Mouse (Mus musculus): ENCODE data around the gene Fbxl17. TPM values are rescaled to one million over a fixed set of nuclear protein-coding genes. Genes with fewer than 3 reads are reported as not detected.
A peak's percentile ranks its signal among the peaks of the same experiment; 100 is the strongest.

Fbxl17 gene
- polyA plus RNA-seq, 1 experiment from 2014 or later, result 3.7 TPM

GRCm38 (mm10) chr17:63236846-63237245 is 263.0 kb downstream of the Fbxl17 start:
- Histone ChIP-seq H3K27me3 (ENCODE audit: low read depth, poor library complexity, severe bottlenecking) (no peaks in the 10 kb centered on the region), H3K4me3 (no peak overlapping the region), H3K27ac (replicated peaks) (no peak overlapping the region), H3K36me3 (no peaks in the 10 kb centered on the region), H3K4me1 (peaks cover 5% of the 10 kb centered on the region; the same call in 1 of the 2 replicates), H3K9me3 (replicated peaks) (no peaks in the 10 kb centered on the region)
- DNase-seq (ENCODE audit: low spot score), result no peak

- Histone ChIP-seq H3K4me3 (no peak overlapping the region), H3K27ac (replicated peaks) (no peak overlapping the region), H3K27me3 (ENCODE audit: low read depth, poor library complexity, severe bottlenecking) (no peaks in the 10 kb centered on the region), H3K4me1 (peaks cover 5% of the 10 kb centered on the region; the same call in 1 of the 2 replicates), H3K36me3 (no peaks in the 10 kb centered on the region), H3K9me3 (replicated peaks) (no peaks in the 10 kb centered on the region)
- 89% methylated on average over 8 of the region's 8 CpGs for WGBS
- no peak for DNase-seq (ENCODE audit: low spot score)
Measured at GRCm38 (mm10) chr17:63236221-63236620, 263.6 kb downstream of the Fbxl17 start.

DNA sequence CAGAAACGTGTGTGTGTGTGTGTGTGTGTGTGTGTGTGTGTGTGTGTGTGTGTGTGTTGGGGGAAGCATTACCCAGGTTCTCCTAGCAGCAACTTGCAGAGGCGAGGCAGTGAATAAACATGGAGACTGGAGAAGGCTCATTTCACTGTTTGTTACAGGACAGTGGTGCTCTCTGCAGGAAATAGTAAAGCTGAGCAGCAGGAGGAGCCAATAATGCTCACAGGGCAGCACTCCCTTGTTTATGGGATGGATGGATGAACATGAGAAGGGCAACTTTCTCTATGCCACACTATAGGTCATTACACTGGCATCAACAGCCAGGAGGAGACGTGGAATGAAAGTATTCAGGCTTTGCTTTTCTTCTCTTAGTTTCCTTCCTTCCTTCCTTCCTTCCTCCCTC is 264.0 kb downstream of the Fbxl17 start:
- no peak for DNase-seq (ENCODE audit: low spot score)
- Histone ChIP-seq H3K4me1 (peaks cover 5% of the 10 kb centered on the region; the same call in 1 of the 2 replicates), H3K27ac (replicated peaks) (no peak overlapping the region), H3K36me3 (no peaks in the 10 kb centered on the region), H3K4me3 (no peak overlapping the region), H3K27me3 (ENCODE audit: low read depth, poor library complexity, severe bottlenecking) (no peaks in the 10 kb centered on the region), H3K9me3 (replicated peaks) (no peaks in the 10 kb centered on the region)
- 60% methylated on average over 3 of the region's 3 CpGs for WGBS

DNA sequence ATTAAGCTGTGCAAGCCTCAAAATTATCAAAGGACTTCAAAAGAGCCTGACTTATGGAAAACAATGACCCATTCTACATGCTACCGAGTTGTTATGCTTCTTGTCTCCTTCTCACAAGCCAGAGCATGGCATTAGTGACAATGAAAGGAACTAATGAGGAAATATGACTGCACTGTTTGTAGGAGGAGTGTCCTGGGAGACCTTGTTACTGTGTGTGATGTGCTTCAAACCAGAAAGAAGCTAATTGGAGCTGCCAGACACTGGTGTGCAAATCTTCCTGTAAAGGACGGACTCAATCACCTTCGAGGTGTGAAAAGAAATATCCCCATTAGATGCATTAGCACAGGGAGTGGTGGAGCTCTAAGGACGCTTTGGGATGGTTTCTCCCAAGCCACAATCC is 270.7 kb downstream of the Fbxl17 start:
- Histone ChIP-seq H3K4me3 (no peak overlapping the region), H3K36me3 (no peaks in the 10 kb centered on the region), H3K4me1 (peaks cover 2% of the 10 kb centered on the region; the same call in 1 of the 2 replicates), H3K27ac (replicated peaks) (no peak overlapping the region), H3K27me3 (ENCODE audit: low read depth, poor library complexity, severe bottlenecking) (no peaks in the 10 kb centered on the region), H3K9me3 (replicated peaks) (no peaks in the 10 kb centered on the region)
- no peak for DNase-seq (ENCODE audit: low spot score)
- WGBS, result 67% methylated on average over 4 of the region's 4 CpGs

GRCm38 (mm10) chr17:63226380-63226779 is 273.4 kb downstream of the Fbxl17 start:
- 56% methylated on average over 2 of the region's 2 CpGs for WGBS
- no peak for DNase-seq (ENCODE audit: low spot score)
- Histone ChIP-seq H3K9me3 (replicated peaks) (no peaks in the 10 kb centered on the region), H3K4me3 (no peak overlapping the region), H3K27ac (replicated peaks) (no peak overlapping the region), H3K4me1 (peaks cover 6% of the 10 kb centered on the region), H3K27me3 (ENCODE audit: low read depth, poor library complexity, severe bottlenecking) (no peaks in the 10 kb centered on the region), H3K36me3 (no peaks in the 10 kb centered on the region)

- DNase-seq (ENCODE audit: low spot score), result no peak
- Histone ChIP-seq H3K9me3 (replicated peaks) (no peaks in the 10 kb centered on the region), H3K27ac (replicated peaks) (no peak overlapping the region), H3K36me3 (no peaks in the 10 kb centered on the region), H3K27me3 (ENCODE audit: low read depth, poor library complexity, severe bottlenecking) (no peaks in the 10 kb centered on the region), H3K4me3 (no peak overlapping the region), H3K4me1 (peaks cover 10% of the 10 kb centered on the region)
- 79% methylated on average over 1 of the region's 1 CpGs for WGBS
Measured at GRCm38 (mm10) chr17:63225959-63226358, 273.9 kb downstream of the Fbxl17 start.

DNA sequence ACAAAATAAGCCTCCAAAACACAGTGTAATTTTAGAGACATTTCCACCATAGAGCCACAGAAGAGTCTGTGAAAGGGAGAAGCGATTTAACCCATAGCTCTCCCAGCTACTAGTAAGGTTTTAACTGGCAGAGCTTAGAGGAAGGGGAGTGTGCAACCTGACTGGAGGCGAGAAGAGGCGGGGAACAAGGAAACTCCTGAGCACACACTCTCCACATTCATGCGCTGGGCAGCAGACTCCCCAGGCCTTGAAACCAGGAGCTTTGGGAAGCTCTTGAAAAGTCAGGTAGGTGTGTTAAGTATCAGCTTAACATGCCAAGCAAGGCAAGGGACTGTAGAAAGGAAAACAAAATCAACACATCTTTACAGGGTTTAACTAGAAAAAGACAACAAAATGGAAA is 276.1 kb downstream of the Fbxl17 start:
- Histone ChIP-seq H3K4me3 (no peak overlapping the region), H3K27me3 (ENCODE audit: low read depth, poor library complexity, severe bottlenecking) (no peaks in the 10 kb centered on the region), H3K9me3 (replicated peaks) (no peaks in the 10 kb centered on the region), H3K4me1 (peaks cover 14% of the 10 kb centered on the region), H3K27ac (replicated peaks) (no peak overlapping the region), H3K36me3 (no peaks in the 10 kb centered on the region)
- DNase-seq (ENCODE audit: low spot score), result no peak
- WGBS, result 54% methylated on average over 4 of the region's 4 CpGs

DNA sequence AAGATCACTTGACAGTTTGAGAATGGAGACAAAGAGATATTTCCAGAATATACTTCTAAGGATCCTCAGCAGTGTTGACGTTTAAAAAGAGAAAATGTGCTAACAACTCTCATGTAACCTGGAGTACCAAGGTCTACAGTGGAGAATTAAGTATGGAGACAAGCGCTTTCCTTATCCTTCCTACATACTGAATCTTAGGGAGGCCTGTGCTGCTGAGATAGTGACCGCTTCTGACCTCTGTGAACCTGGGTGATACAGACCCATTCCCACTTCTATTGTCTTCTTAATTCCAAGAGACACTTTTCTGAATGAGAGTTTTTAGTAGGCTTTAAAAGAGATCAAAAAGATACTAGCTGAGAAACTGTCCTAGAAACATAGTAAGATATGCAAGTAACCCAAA is 278.2 kb downstream of the Fbxl17 start:
- H3K27ac ChIP-seq (replicated peaks), result no peak overlapping the region
- no peaks in the 10 kb centered on the region for H3K27me3 ChIP-seq (ENCODE audit: low read depth, poor library complexity, severe bottlenecking)
- DNase-seq (ENCODE audit: low spot score), result no peak
- no peaks in the 10 kb centered on the region for H3K36me3 ChIP-seq
- H3K9me3 ChIP-seq (replicated peaks), result no peaks in the 10 kb centered on the region
- H3K4me3 ChIP-seq, result no peak overlapping the region
- peaks cover 14% of the 10 kb centered on the region for H3K4me1 ChIP-seq
- 88% methylated on average over 3 of the region's 3 CpGs for WGBS

DNA sequence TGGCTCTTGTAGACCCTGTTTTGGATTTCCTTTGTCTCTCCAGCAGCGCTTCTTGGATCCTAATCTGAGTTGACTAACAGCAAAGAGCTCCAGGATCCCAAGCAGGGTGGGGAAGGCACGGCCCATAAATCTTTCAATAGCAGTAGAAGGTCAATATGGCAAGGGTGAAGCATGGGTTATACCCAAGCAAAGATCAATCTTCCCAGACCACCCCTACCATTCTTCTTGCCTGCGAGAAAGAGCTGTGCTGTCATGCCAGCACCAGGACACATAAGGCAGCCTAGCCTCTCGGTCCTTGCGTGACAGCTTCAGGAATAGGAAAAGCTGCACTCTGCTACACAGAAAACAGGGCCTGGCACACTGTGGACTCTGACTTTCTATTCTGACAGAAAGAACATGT is 279.0 kb downstream of the Fbxl17 start:
- WGBS, result 71% methylated on average over 5 of the region's 5 CpGs
- H3K27ac ChIP-seq (replicated peaks), result no peak overlapping the region

DNA sequence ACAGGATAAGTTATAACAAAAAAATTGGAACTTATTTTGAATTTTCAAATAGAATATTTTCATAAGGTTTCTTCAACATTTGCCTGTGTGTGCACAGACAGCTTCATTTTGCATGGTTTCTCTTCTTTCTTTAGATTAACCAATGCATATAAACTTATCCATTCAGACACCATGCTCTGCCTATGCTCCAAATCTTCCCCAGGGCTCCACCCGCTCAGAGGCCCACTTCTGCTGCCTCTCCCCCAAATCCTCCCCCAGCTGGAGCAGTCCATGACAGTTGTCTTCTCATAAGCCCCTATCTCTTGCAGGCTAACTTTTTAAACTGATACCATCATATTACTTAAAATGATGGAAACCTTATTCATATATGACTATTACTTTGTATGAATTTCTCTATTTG is 282.8 kb downstream of the Fbxl17 start:
- H3K27ac ChIP-seq (replicated peaks), result no peak overlapping the region
- H3K27me3 ChIP-seq (ENCODE audit: low read depth, poor library complexity, severe bottlenecking), result no peaks in the 10 kb centered on the region
- H3K4me1 ChIP-seq, result peaks cover 14% of the 10 kb centered on the region
- 93% methylated on average over 1 of the region's 1 CpGs for WGBS
- 0 out of 2 replicates have a peak, but pooled peaks cover 4% of the 10 kb centered on the region for H3K9me3 ChIP-seq (replicated peaks)
- no peaks in the 10 kb centered on the region for H3K36me3 ChIP-seq
- no peak for DNase-seq (ENCODE audit: low spot score)
- no peak overlapping the region for H3K4me3 ChIP-seq

More for the DNA sequence above, 279.0 kb downstream of the Fbxl17 start:
- Histone ChIP-seq H3K27me3 (ENCODE audit: low read depth, poor library complexity, severe bottlenecking) (no peaks in the 10 kb centered on the region), H3K4me3 (no peak overlapping the region), H3K36me3 (no peaks in the 10 kb centered on the region), H3K9me3 (replicated peaks) (0 out of 2 replicates have a peak, but pooled peaks cover 3% of the 10 kb centered on the region), H3K4me1 (peaks cover 14% of the 10 kb centered on the region)
- no peak for DNase-seq (ENCODE audit: low spot score)

- WGBS, result 92% methylated on average over 4 of the region's 4 CpGs
- Histone ChIP-seq H3K4me1 (peaks cover 9% of the 10 kb centered on the region; the same call in 1 of the 2 replicates), H3K4me3 (no peak overlapping the region), H3K27me3 (ENCODE audit: low read depth, poor library complexity, severe bottlenecking) (no peaks in the 10 kb centered on the region), H3K9me3 (replicated peaks) (0 out of 2 replicates have a peak, but pooled peaks cover 4% of the 10 kb centered on the region), H3K36me3 (no peaks in the 10 kb centered on the region), H3K27ac (replicated peaks) (no peak overlapping the region)
- no peak for DNase-seq (ENCODE audit: low spot score)
Measured at GRCm38 (mm10) chr17:63212018-63212417, 287.8 kb downstream of the Fbxl17 start.

- no peak overlapping the region for H3K4me3 ChIP-seq
- H3K27me3 ChIP-seq (ENCODE audit: low read depth, poor library complexity, severe bottlenecking), result no peaks in the 10 kb centered on the region
- WGBS, result 88% methylated on average over 6 of the region's 6 CpGs
- DNase-seq (ENCODE audit: low spot score), result no peak
- no peaks in the 10 kb centered on the region for H3K9me3 ChIP-seq (replicated peaks)
- no peak overlapping the region for H3K27ac ChIP-seq (replicated peaks)
- peaks cover 9% of the 10 kb centered on the region; the same call in 1 of the 2 replicates for H3K4me1 ChIP-seq
- no peaks in the 10 kb centered on the region for H3K36me3 ChIP-seq
Measured at GRCm38 (mm10) chr17:63209151-63209550, 290.7 kb downstream of the Fbxl17 start.

- peaks cover 11% of the 10 kb centered on the region; the same call in 1 of the 2 replicates for H3K4me1 ChIP-seq
- 93% methylated on average over 4 of the region's 4 CpGs for WGBS
Measured at GRCm38 (mm10) chr17:63208346-63208745, 291.5 kb downstream of the Fbxl17 start.

DNA sequence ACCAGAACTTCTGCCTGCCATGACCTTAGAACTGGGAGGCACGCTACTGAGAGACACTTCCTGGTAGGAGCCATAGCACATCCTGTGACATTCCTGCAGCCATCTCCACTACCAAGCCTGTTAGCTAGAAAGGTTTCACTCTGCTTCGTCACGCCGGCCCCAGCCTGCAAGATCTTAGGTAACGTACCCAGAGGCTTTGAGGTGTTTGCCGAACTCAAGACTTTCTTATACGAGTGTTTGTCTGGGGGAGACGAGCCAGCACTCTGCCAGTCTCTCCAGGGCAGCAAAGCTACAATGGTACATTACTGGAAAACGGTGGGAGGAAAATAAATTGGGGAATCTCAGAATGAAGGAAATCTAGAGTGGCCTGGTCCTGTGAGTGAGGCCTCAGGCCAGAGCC is 292.1 kb downstream of the Fbxl17 start:
- H3K27ac ChIP-seq (replicated peaks), result 0 out of 2 replicates have a peak overlapping the region, but pooled peaks have one; percentile 17
- H3K9me3 ChIP-seq (replicated peaks), result no peaks in the 10 kb centered on the region
- H3K36me3 ChIP-seq, result no peaks in the 10 kb centered on the region
- WGBS, result 89% methylated on average over 9 of the region's 9 CpGs
- H3K4me1 ChIP-seq, result peaks cover 13% of the 10 kb centered on the region; the same call in 1 of the 2 replicates
- H3K27me3 ChIP-seq (ENCODE audit: low read depth, poor library complexity, severe bottlenecking), result no peaks in the 10 kb centered on the region
- no peak overlapping the region for H3K4me3 ChIP-seq
- no peak for DNase-seq (ENCODE audit: low spot score)

More at GRCm38 (mm10) chr17:63208346-63208745, 291.5 kb downstream of the Fbxl17 start:
- Histone ChIP-seq H3K36me3 (no peaks in the 10 kb centered on the region), H3K9me3 (replicated peaks) (no peaks in the 10 kb centered on the region), H3K27me3 (ENCODE audit: low read depth, poor library complexity, severe bottlenecking) (no peaks in the 10 kb centered on the region), H3K27ac (replicated peaks) (no peak overlapping the region), H3K4me3 (no peak overlapping the region)
- DNase-seq (ENCODE audit: low spot score), result no peak

Measured in midbrain, embryonic 10.5 days (tissue).